Mouse (Mus musculus) hindbrain, embryonic 14.5 days (tissue): ENCODE measurements at regions not wholly inside any gene's neighbourhood (a gene's known extent, or its start where the extent isn't known, plus 50 kb on each side); places are given as distances from the start of the nearest gene placed in this dataset.

Experiments
- ATAC-seq: fragments of 200-750 bp; cut with Nextera tagmentation; 2 replicates; pipeline ENCODE4 v1.8.0; 2017; ENCODE audit warnings: moderate number of reproducible peaks, mild to moderate bottlenecking, moderate TSS enrichment, moderate library complexity; ENCODE audit not compliant: low FRiP score
- DNase-seq: peaks from one replicate; pipeline ENCODE4 v3.0.0-alpha.2; 2015; ENCODE audit warnings: low spot score
- H3K27ac ChIP-seq: fragments of 300-500 bp; sonication (generic); 2 replicates; pipeline ENCODE4 v1.5.1; 2014; ENCODE audit warnings: mild to moderate bottlenecking, moderate library complexity
- H3K27me3 ChIP-seq: fragments of 300-500 bp; sonication (generic); 2 replicates; pipeline ENCODE4 v1.6.1; 2014; ENCODE audit warnings: mild to moderate bottlenecking, low read length, mixed read lengths; ENCODE audit not compliant: control insufficient read depth, insufficient read depth
- H3K36me3 ChIP-seq: fragments of 300-500 bp; sonication (generic); replicated peaks from 2 replicates; pipeline ENCODE4 v1.6.1; 2014; ENCODE audit not compliant: control insufficient read depth, insufficient read depth
- H3K4me1 ChIP-seq: fragments of 300-500 bp; sonication (generic); replicated peaks from 2 replicates; pipeline ENCODE4 v1.6.1; 2014; ENCODE audit warnings: antibody characterized with exemption, low read length, mixed read lengths; ENCODE audit not compliant: control insufficient read depth, insufficient read depth
- H3K4me2 ChIP-seq: fragments of 300-500 bp; sonication (generic); replicated peaks from 2 replicates; pipeline ENCODE4 v1.6.1; 2014; ENCODE audit warnings: mild to moderate bottlenecking, moderate library complexity
- H3K4me3 ChIP-seq: fragments of 300-500 bp; sonication (generic); replicated peaks from 2 replicates; pipeline ENCODE4 v1.5.1; 2014; ENCODE audit warnings: mild to moderate bottlenecking, low read length
- H3K9ac ChIP-seq: fragments of 300-500 bp; sonication (generic); 2 replicates; pipeline ENCODE4 v1.6.1; 2014
- H3K9me3 ChIP-seq: fragments of 300-500 bp; sonication (generic); 2 replicates; pipeline ENCODE4 v1.6.1; 2016; ENCODE audit warnings: low read length; ENCODE audit not compliant: control insufficient read depth
- WGBS: fragments of 180-500 bp; shearing (Covaris S2); extraction: QIAGEN DNeasy Blood & Tissue Kit; methylation state at CpG from one replicate; pipeline ENCODE4 v1.1.7; 2014; 5-methylcytosine and 5-hydroxymethylcytosine counted together

DNA sequence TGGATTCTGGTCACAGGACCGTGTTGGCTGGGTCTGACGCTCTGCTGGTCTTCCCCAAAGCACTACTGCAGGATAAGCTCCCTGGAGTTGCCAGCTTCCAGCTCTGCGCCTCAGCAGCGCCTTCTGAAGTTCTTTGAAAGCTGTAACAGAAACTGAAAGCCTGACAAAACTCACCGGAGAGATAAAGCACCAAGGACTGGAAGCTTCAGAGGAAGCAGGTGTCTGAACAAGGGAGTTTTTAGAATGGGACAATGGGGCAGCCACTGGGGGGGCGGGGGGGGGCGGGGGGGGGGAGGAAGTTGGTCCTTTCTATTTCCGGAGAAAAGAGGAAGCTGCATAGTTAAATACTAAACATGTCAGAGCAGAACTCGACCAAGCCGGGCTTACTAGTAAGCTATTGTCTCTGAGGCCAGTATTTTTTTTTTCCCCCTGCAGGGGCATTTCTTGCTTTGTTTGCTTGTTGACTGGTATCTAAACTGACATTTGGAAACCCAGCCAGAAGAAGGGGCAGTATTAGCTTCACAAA, 180.8 kb upstream of the Klf7 start:
- H3K4me1 ChIP-seq: peaks cover 9% of the 10 kb centered on the region
- H3K4me3 ChIP-seq: no peak overlapping the region
- peak overlapping the region; percentile 66 for H3K27ac ChIP-seq
- H3K9me3 ChIP-seq: no peaks in the 10 kb centered on the region
- DNase-seq: peak; percentile 42
- H3K9ac ChIP-seq: no peak overlapping the region
- 8% methylated on average over 9 of the region's 10 CpGs for WGBS
- ATAC-seq: no peak
- no peaks in the 10 kb centered on the region for H3K27me3 ChIP-seq
- peak overlapping the region; percentile 27; the same call in 1 of the 2 replicates for H3K4me2 ChIP-seq
- H3K36me3 ChIP-seq: no peaks in the 10 kb centered on the region

DNA sequence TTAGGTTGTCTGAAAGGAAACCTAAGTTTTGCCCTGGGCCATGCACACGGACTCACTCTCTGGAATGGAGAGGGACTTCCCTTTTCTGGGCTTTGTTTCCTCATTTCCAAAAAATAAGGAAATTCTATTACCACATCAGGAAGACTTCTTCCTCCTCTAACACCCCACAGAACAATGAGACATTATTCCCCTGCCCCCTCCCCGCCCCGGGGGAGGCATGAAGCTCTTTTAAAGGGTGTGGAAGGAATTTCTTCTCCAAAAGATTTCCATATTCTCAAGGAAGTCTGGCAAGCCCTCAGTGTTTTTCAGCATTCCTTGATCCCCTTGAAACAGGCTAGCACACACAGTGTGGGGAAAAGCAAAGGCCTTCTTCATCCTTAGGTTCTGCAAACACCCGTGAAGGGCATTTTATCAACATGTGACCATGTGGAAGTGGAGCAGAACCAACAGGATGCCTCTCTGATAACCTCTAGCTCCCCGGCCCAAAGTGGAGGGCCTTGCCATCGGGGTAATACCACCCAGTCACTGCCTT, 179.5 kb upstream of the Klf7 start:
- Histone ChIP-seq H3K4me3 (no peak overlapping the region), H3K4me2 (no peak overlapping the region), H3K27me3 (no peaks in the 10 kb centered on the region), H3K4me1 (peaks cover 9% of the 10 kb centered on the region), H3K36me3 (no peaks in the 10 kb centered on the region), H3K9me3 (no peaks in the 10 kb centered on the region), H3K9ac (no peak overlapping the region), H3K27ac (no peak overlapping the region)
- ATAC-seq (no peak), DNase-seq (no peak)
- 72% methylated on average over 6 of the region's 6 CpGs for WGBS

DNA sequence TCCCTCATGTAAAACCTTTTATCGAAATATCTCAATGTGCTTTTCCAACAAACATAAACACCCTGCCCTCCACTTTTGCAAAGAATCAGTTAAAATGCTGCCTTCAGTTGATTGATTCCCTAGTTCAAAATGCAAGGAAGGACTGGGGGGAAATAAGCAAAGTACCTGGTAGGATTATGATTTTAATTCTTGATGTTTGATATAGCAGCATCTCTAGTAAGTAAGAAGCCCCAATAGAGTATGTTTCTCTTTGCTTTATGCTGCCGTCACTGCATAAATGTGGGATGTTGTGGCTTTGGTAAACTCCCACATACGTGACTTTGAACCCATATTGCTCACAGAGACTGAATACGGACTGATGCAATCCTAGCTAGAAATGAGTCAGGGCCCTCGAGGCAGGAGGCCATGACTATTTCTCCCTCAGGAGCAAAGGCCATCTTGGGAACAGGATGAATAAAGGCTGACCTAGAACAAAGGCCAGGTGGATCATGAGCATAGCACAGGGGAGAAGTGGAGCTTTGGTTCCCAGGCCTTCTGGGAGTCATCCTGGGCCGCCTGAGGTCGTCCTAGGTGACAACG, 179.0 kb upstream of the Klf7 start:
- 85% methylated on average over 8 of the region's 8 CpGs for WGBS
- ATAC-seq (no peak), DNase-seq (no peak)
- H3K36me3 ChIP-seq: no peaks in the 10 kb centered on the region
- no peak overlapping the region for H3K27ac ChIP-seq
- no peaks in the 10 kb centered on the region for H3K9me3 ChIP-seq
- H3K4me1 ChIP-seq: peaks cover 9% of the 10 kb centered on the region
- H3K27me3 ChIP-seq: no peaks in the 10 kb centered on the region
- H3K4me3 ChIP-seq: no peak overlapping the region
- no peak overlapping the region for H3K9ac ChIP-seq
- no peak overlapping the region for H3K4me2 ChIP-seq

DNA sequence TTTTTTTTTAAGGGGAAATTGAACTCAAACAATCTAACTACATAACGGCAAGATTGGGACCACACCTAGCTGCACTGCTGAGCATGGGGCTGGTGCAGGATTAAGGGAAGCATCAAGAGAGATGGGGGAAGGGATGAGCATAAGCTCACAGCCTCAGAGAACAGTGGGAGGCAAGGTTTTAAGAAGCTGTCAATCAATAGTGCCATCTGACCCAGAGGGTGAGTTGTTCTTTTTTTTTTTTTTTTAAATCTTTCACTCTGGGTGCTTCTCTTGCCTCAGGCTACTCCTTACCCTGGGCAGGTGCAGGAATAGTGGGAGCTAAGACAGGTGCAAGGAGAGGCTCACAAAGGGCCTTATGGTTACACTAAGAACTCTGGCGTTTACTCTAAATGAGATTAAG, 176.9 kb upstream of the Klf7 start:
- no peak overlapping the region for H3K4me3 ChIP-seq
- H3K9me3 ChIP-seq: no peaks in the 10 kb centered on the region
- H3K27ac ChIP-seq: no peak overlapping the region
- ATAC-seq (no peak), DNase-seq (no peak)
- no peaks in the 10 kb centered on the region for H3K27me3 ChIP-seq
- H3K9ac ChIP-seq: no peak overlapping the region
- no peak overlapping the region for H3K4me2 ChIP-seq
- 33% methylated on average over 2 of the region's 2 CpGs for WGBS
- no peaks in the 10 kb centered on the region; the same call in 1 of the 2 replicates for H3K4me1 ChIP-seq
- no peaks in the 10 kb centered on the region for H3K36me3 ChIP-seq

DNA sequence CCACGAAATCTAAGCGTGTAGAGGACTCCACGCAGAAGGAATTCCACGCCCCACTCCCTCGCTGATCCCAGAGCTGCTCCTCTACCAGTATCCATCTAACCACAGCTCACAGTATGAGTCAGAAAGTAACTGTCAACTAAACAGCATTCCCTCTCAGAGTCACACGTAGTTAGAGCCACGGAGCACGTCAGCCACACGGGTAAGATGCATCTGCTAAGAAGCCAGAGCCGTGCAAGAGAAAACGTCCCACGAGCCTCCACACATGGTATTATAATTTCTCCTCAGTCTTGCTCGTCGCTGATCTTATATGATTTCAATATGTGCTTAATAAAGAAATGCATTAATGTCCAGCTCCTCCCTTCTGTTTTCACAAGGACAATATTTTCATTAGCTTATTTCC, 176.1 kb upstream of the Klf7 start:
- DNase-seq: no peak
- H3K4me1 ChIP-seq: no peaks in the 10 kb centered on the region; the same call in 1 of the 2 replicates
- H3K9ac ChIP-seq: no peak overlapping the region
- WGBS: 80% methylated on average over 14 of the region's 14 CpGs
- ATAC-seq: no peak
- H3K9me3 ChIP-seq: no peaks in the 10 kb centered on the region
- H3K36me3 ChIP-seq: no peaks in the 10 kb centered on the region
- no peak overlapping the region for H3K4me3 ChIP-seq
- H3K27me3 ChIP-seq: no peaks in the 10 kb centered on the region
- H3K4me2 ChIP-seq: no peak overlapping the region
- H3K27ac ChIP-seq: no peak overlapping the region

DNA sequence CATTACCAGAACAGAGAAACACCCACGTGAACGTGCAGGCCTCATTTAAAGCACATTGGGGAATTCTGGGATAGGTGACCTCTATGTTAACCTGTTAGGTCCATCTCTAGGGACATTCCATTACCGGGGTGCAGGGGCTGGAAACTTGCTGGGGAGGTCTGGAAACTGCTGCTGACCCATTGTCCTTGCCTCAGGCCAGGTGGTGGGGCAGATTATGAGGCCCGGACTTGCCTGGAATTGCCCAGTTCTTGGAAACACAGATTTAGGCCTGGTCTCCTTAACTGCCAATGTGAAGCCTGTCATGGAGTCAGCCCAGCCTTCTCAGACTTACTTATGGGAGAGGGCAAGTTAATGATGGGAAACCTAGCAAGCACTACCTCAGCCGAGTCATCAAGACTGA, 175.3 kb upstream of the Klf7 start:
- Histone ChIP-seq H3K9ac (no peak overlapping the region), H3K4me2 (no peak overlapping the region), H3K36me3 (no peaks in the 10 kb centered on the region), H3K27ac (no peak overlapping the region), H3K27me3 (no peaks in the 10 kb centered on the region), H3K4me3 (no peak overlapping the region), H3K9me3 (no peaks in the 10 kb centered on the region), H3K4me1 (no peaks in the 10 kb centered on the region; the same call in 1 of the 2 replicates)
- no peak for ATAC-seq
- 86% methylated on average over 5 of the region's 5 CpGs for WGBS
- no peak for DNase-seq

DNA sequence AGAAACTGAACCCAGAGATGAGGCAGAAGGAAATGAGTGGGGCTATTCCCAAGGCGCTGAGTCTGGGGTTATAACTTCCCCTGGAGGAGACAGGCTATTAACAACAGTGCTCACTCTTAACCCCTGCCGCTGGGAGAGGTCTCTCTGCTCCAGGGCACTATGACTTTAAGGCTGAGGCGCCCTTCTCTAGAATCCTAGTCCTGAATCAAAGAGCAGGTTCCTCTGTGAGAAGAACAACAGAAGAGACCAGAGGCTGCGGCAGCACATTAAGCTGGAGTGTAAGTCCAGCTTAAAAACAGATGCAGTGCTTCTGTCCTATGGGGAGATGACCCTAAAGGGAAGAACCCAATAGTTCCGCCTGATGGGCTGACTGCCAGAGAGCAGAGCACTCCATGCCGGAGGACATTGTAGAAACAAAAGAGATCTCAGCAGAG, 173.4 kb upstream of the Klf7 start:
- Histone ChIP-seq H3K4me2 (no peak overlapping the region), H3K9me3 (no peaks in the 10 kb centered on the region), H3K27ac (no peak overlapping the region), H3K27me3 (no peaks in the 10 kb centered on the region), H3K4me3 (no peak overlapping the region), H3K4me1 (no peaks in the 10 kb centered on the region; the same call in 1 of the 2 replicates), H3K9ac (no peak overlapping the region), H3K36me3 (no peaks in the 10 kb centered on the region)
- WGBS: 27% methylated on average over 6 of the region's 6 CpGs
- DNase-seq (no peak), ATAC-seq (no peak)

DNA sequence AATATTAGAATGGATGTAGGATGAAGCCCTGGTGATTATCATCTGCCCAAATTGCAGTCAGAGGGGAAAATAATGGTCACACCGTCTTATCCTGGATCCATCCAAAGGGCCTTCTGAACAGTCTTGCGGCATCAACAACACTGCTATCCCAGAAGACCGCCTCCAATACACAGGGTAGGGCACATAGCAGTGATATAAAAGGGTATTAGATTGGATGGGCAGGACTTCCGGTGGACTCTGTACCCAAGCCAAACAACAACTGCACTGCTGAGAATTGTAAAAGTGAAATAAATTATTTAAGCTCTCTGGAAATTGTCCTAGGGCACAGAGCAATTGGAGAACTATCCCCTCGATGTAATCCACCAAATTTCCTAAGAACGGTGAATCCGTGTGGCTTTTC, 173.0 kb upstream of the Klf7 start:
- 83% methylated on average over 7 of the region's 7 CpGs for WGBS
- Histone ChIP-seq H3K36me3 (no peaks in the 10 kb centered on the region), H3K4me1 (no peaks in the 10 kb centered on the region; the same call in 1 of the 2 replicates), H3K27ac (no peak overlapping the region), H3K9ac (no peak overlapping the region), H3K4me3 (no peak overlapping the region), H3K27me3 (no peaks in the 10 kb centered on the region), H3K4me2 (no peak overlapping the region), H3K9me3 (no peaks in the 10 kb centered on the region)
- no peak for DNase-seq
- ATAC-seq: no peak

DNA sequence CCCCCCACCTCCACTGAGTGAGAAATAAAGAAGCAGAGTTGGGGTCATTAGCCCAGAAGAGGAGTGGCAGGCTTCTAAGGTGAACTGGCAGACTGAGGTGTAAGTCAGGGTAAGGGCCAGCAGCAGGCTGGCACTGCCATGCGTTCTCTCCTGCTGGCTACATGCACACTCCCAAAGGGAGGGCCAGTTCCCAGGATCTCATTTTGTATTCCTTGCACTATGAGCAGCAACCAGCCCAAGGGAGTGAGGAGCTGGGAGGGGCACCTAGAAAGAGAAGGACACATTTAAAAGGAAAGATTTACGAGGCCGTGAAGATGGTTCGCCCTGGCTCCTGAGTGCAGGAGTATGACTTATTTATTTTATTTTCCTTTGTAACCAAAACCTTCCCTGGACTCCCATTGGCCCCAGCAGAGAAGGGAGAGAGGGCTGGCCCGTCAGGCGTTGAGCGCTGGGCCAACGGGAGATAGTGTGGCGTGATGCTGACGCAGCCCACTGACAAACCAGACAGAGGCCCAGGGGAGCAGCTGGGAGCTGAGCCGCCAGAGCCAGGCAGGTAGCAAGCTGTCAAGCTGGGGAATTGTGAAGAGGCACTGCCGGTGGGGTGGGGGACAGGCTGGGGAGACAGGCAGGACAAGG, 166.8 kb upstream of the Klf7 start:
- H3K36me3 ChIP-seq: no peaks in the 10 kb centered on the region
- ATAC-seq (peak; percentile 53), DNase-seq (no peak)
- 45% methylated on average over 12 of the region's 12 CpGs for WGBS
- H3K4me3 ChIP-seq: no peak overlapping the region
- H3K27ac ChIP-seq: peak overlapping the region; percentile 45
- H3K4me1 ChIP-seq: peaks cover 8% of the 10 kb centered on the region; the same call in 1 of the 2 replicates
- no peak overlapping the region; the same call in 1 of the 2 replicates for H3K4me2 ChIP-seq
- no peaks in the 10 kb centered on the region for H3K9me3 ChIP-seq
- H3K27me3 ChIP-seq: no peaks in the 10 kb centered on the region
- H3K9ac ChIP-seq: no peak overlapping the region
